Mouse (Mus musculus) bone marrow macrophage, adult 2 months (primary cell): ENCODE measurements around the gene Ak9.

Experiments used
- CTCF ChIP-seq: IDR thresholded peaks from 2 replicates; pipeline ENCODE4 v1.5.1; 2012; ENCODE audit warnings: low read depth, mild to moderate bottlenecking, low read length, moderate library complexity
- POLR2A ChIP-seq: IDR thresholded peaks from 2 replicates; pipeline ENCODE4 v1.6.1; 2012; ENCODE audit warnings: mild to moderate bottlenecking, low read depth, low read length, borderline replicate concordance

- TF ChIP-seq POLR2A = no peak
- TF ChIP-seq CTCF = no peak
Observed at GRCm38 (mm10) chr10:41434624-41435023, 130.8 kb downstream of the Ak9 start.
